Mouse (Mus musculus) layer of hippocampus, postnatal 14 days (tissue): ENCODE data around the gene Rab11a. TPM values are rescaled to one million over a fixed set of nuclear protein-coding genes. Genes with fewer than 3 reads are reported as not detected.

Experiments
- DNase-seq, 2 experiments: peaks; one replicate each; pipeline ENCODE4 v3.0.0; 2021 to 2022; ENCODE audit warnings: low spot score in 2 of 2, mixed read lengths in 1 of 2
- long read RNA-seq, 2 experiments: library from polyadenylated mRNA; stranded (forward); transcript quantifications; one replicate each; pipeline ENCODE4 v2.0.0; 2021
- total RNA-seq, 2 experiments: library from RNA; stranded (reverse); gene quantifications; 2 replicates each; pipeline ENCODE4 v1.2.3; 2021

Gene Rab11a
- 100 to 1,000 TPM; 318 to 321 TPM for total RNA-seq
- long read RNA-seq, experiment 1, transcript Rab11a-208 (5 exons, 2,336 nt), result major isoform, 115 of 123 reads
- long read RNA-seq, experiment 1, partial matches to known transcripts, result 0 of 123 reads
- long read RNA-seq, experiment 1, other reads (novel, unspliced or antisense), result 3 of 123 reads
- long read RNA-seq, experiment 2, transcript Rab11a-208 (5 exons, 2,336 nt), result major isoform, 181 of 200 reads
- long read RNA-seq, experiment 2, partial matches to known transcripts, result 5 of 200 reads
- long read RNA-seq, experiment 2, other reads (novel, unspliced or antisense), result 10 of 200 reads

- peak; percentile 97 for DNase-seq
Observed at GRCm38 (mm10) chr9:64737406-64738201, at the start of gene Rab11a. Gene Rab11a (minus strand): TSS chr9:64737758.

- no peak for DNase-seq
Observed at GRCm38 (mm10) chr9:64786216-64786905, 48.8 kb upstream of the Rab11a start.

GRCm38 (mm10) chr9:64784841-64785240, 47.3 kb upstream of the Rab11a start:
- DNase-seq, result no peak

GRCm38 (mm10) chr9:64783511-64783910, 46.0 kb upstream of the Rab11a start:
- no peak for DNase-seq

- peak in 1 of 2 experiments; percentile 43 for DNase-seq
Observed at GRCm38 (mm10) chr9:64779628-64780027, 42.1 kb upstream of the Rab11a start.

GRCm38 (mm10) chr9:64778151-64778550, 40.6 kb upstream of the Rab11a start:
- DNase-seq, result no peak

- no peak for DNase-seq
Observed at GRCm38 (mm10) chr9:64777441-64777987, 40.0 kb upstream of the Rab11a start.

- DNase-seq, result no peak
Observed at GRCm38 (mm10) chr9:64775491-64775890, 37.9 kb upstream of the Rab11a start.

GRCm38 (mm10) chr9:64774883-64775282, 37.3 kb upstream of the Rab11a start:
- DNase-seq, result no peak

GRCm38 (mm10) chr9:64774411-64774811, 36.9 kb upstream of the Rab11a start:
- DNase-seq, result peak; percentile 42 to 51

- no peak for DNase-seq
Observed at GRCm38 (mm10) chr9:64773936-64774335, 36.4 kb upstream of the Rab11a start.

GRCm38 (mm10) chr9:64773254-64773653, 35.7 kb upstream of the Rab11a start:
- DNase-seq, result no peak

GRCm38 (mm10) chr9:64771236-64771635, 33.7 kb upstream of the Rab11a start:
- DNase-seq, result peak; percentile 42 to 52

GRCm38 (mm10) chr9:64770411-64770849, 32.9 kb upstream of the Rab11a start:
- no peak for DNase-seq

- DNase-seq, result no peak
Observed at GRCm38 (mm10) chr9:64769911-64770310, 32.4 kb upstream of the Rab11a start.

- DNase-seq, result peak in 1 of 2 experiments; percentile 57
Observed at GRCm38 (mm10) chr9:64769066-64769695, 31.6 kb upstream of the Rab11a start.

GRCm38 (mm10) chr9:64767796-64768195, 30.2 kb upstream of the Rab11a start:
- no peak for DNase-seq

GRCm38 (mm10) chr9:64766136-64766535, 28.6 kb upstream of the Rab11a start:
- DNase-seq, result no peak

- no peak for DNase-seq
Observed at GRCm38 (mm10) chr9:64764824-64765223, 27.3 kb upstream of the Rab11a start.

GRCm38 (mm10) chr9:64758052-64758451, 20.5 kb upstream of the Rab11a start:
- DNase-seq, result peak in 1 of 2 experiments; percentile 33

GRCm38 (mm10) chr9:64752575-64752974, 15.0 kb upstream of the Rab11a start:
- DNase-seq, result no peak
